Mouse (Mus musculus): ENCODE measurements around the gene Mgat5b. TPM values are rescaled to one million over a fixed set of nuclear protein-coding genes. Genes with fewer than 3 reads are reported as not detected.

Gene Mgat5b
- polyA plus RNA-seq, 1 experiment from 2014 or later = not detected

DNA sequence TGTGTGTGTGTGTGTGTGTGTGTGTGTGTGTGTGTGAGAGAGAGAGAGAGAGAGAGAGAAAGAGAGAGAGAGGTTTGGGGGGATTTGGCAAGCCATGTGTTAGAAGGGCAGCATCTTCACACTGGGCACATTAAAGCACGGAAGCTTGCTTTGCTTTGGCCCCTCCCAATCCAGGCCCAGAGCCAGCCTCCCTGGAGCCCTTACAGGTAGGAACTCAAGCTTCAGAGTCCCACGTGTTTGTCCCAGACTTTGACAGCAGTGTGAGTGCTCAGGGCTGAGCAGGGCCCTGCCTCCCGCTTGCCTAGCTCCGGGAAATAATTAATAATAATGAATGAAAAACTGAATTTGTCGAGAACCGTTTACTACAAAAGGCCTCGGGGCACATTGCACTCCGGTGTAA, 69.5 kb downstream of the Mgat5b start:
- no peaks in the 10 kb centered on the region for H3K9me3 ChIP-seq (replicated peaks)
- H3K27ac ChIP-seq = no peak overlapping the region
- no peaks in the 10 kb centered on the region for H3K4me1 ChIP-seq
- H3K9ac ChIP-seq = no peak overlapping the region
- no peak for ATAC-seq
- H3K27me3 ChIP-seq (replicated peaks) = peaks cover 28% of the 10 kb centered on the region
- no peaks in the 10 kb centered on the region for H3K36me3 ChIP-seq
- H3K4me2 ChIP-seq = no peak overlapping the region
- 59% methylated on average over 8 of the region's 8 CpGs for WGBS (ENCODE audit: insufficient replicate concordance)
- H3K4me3 ChIP-seq = no peak overlapping the region

- ATAC-seq = no peak
- H3K9ac ChIP-seq = no peak overlapping the region
- H3K4me3 ChIP-seq = no peak overlapping the region
- no peaks in the 10 kb centered on the region for H3K36me3 ChIP-seq
- 81% methylated on average over 7 of the region's 7 CpGs for WGBS (ENCODE audit: insufficient replicate concordance)
- H3K27me3 ChIP-seq (replicated peaks) = peaks cover 49% of the 10 kb centered on the region
- H3K4me1 ChIP-seq = no peaks in the 10 kb centered on the region
- H3K4me2 ChIP-seq = no peak overlapping the region
- no peaks in the 10 kb centered on the region for H3K9me3 ChIP-seq (replicated peaks)
- H3K27ac ChIP-seq = no peak overlapping the region
These were observed 71.6 kb downstream of the Mgat5b start for GRCm38 (mm10) chr11:116990231-116990630.

DNA sequence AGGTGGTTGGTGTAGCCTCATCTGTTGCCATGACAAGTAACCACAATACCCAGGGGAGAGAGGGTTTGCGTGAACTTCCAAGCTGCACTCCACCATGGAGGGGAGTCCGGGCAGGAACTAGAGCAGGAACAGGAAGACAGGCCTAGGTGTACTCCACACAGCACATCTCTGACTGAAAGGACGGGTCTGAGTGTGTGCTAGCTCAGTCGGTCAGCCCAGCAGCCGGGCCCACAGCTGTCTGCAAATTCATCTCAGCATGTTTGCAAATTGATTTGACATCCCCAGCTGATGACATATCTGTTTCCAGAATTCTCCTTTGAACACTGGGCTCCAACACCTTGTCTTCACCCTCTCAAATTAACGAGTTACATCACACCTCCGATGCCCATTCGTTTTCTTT, 72.7 kb downstream of the Mgat5b start:
- 60% methylated on average over 8 of the region's 8 CpGs for WGBS (ENCODE audit: insufficient replicate concordance)
- ATAC-seq = no peak

GRCm38 (mm10) chr11:116991964-116992363, 73.3 kb downstream of the Mgat5b start:
- no peak overlapping the region for H3K4me3 ChIP-seq
- H3K9ac ChIP-seq = no peak overlapping the region
- H3K9me3 ChIP-seq (replicated peaks) = no peaks in the 10 kb centered on the region
- ATAC-seq = no peak
- no peaks in the 10 kb centered on the region for H3K4me1 ChIP-seq
- no peak overlapping the region for H3K4me2 ChIP-seq
- peaks cover 60% of the 10 kb centered on the region for H3K27me3 ChIP-seq (replicated peaks)
- no peak overlapping the region for H3K27ac ChIP-seq
- H3K36me3 ChIP-seq = no peaks in the 10 kb centered on the region
- WGBS (ENCODE audit: insufficient replicate concordance) = 54% methylated on average over 6 of the region's 6 CpGs

More for the DNA sequence above, 72.7 kb downstream of the Mgat5b start:
- H3K4me3 ChIP-seq = no peak overlapping the region
- H3K4me2 ChIP-seq = no peak overlapping the region
- H3K9ac ChIP-seq = no peak overlapping the region
- H3K9me3 ChIP-seq (replicated peaks) = no peaks in the 10 kb centered on the region
- no peaks in the 10 kb centered on the region for H3K4me1 ChIP-seq
- no peaks in the 10 kb centered on the region for H3K36me3 ChIP-seq
- H3K27me3 ChIP-seq (replicated peaks) = peaks cover 54% of the 10 kb centered on the region
- H3K27ac ChIP-seq = no peak overlapping the region

DNA sequence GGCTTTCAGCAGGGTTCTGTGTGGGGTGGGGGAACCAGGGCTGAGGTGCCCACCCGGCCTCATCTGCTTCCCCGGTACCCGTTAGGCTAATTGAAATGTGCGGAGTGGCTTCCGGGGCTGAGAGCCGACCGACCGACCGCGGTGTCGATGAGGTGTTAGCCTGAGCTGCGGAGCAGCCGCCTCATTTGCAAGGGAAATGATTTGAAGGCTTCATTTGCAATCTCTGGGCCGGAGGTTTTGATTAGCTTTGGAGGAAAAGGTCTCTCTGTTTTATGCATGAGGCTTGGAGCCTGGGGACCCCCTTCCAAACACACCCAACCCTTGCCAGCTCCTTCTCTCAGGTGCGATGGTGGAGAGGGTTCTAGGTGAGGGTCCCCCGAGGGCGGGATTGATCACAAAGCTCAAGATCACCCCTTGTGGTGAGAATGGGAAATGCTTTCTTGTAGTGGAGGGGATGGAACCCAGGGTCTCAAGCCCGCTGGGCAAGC, 75.5 kb downstream of the Mgat5b start:
- Histone ChIP-seq H3K4me1 (no peaks in the 10 kb centered on the region), H3K27me3 (replicated peaks) (peaks cover 65% of the 10 kb centered on the region), H3K4me2 (no peak overlapping the region), H3K9ac (no peak overlapping the region), H3K9me3 (replicated peaks) (no peaks in the 10 kb centered on the region; the same call in 1 of the 2 replicates), H3K27ac (no peak overlapping the region), H3K4me3 (no peak overlapping the region), H3K36me3 (no peaks in the 10 kb centered on the region)
- ATAC-seq = no peak
- WGBS (ENCODE audit: insufficient replicate concordance) = 4% methylated on average over 18 of the region's 18 CpGs

GRCm38 (mm10) chr11:116996976-116997375, 78.3 kb downstream of the Mgat5b start:
- ATAC-seq = no peak
- Histone ChIP-seq H3K9ac (no peak overlapping the region), H3K4me3 (no peak overlapping the region), H3K9me3 (replicated peaks) (no peaks in the 10 kb centered on the region; the same call in 1 of the 2 replicates), H3K4me1 (no peaks in the 10 kb centered on the region), H3K4me2 (no peak overlapping the region), H3K27ac (no peak overlapping the region), H3K36me3 (no peaks in the 10 kb centered on the region), H3K27me3 (replicated peaks) (peaks cover 76% of the 10 kb centered on the region)
- 24% methylated on average over 3 of the region's 3 CpGs for WGBS (ENCODE audit: insufficient replicate concordance)

DNA sequence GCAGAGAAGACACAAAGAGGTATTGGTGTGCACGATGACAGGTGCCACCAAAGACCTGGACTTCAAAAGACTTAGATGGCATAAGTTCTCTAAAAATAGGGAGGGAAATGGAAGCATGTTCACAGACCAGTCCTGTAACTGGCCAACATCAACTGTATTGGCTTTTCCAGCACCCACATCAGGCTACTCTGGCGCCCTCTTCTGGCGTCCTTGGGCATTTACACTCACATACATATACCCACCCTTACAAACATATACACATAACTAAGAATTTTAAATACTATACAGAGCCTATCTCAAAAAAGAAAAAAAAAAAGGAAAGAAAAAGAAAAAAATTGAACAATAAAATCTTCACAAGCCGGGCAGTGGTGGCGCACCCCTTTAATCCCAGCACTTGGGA, 80.3 kb downstream of the Mgat5b start:
- Histone ChIP-seq H3K9ac (no peak overlapping the region), H3K4me1 (no peaks in the 10 kb centered on the region), H3K4me2 (no peak overlapping the region), H3K27ac (no peak overlapping the region), H3K4me3 (no peak overlapping the region), H3K27me3 (replicated peaks) (peaks cover 72% of the 10 kb centered on the region), H3K36me3 (no peaks in the 10 kb centered on the region), H3K9me3 (replicated peaks) (no peaks in the 10 kb centered on the region; the same call in 1 of the 2 replicates)
- no peak for ATAC-seq
- 83% methylated on average over 5 of the region's 5 CpGs for WGBS (ENCODE audit: insufficient replicate concordance)

- Histone ChIP-seq H3K27ac (no peak overlapping the region), H3K4me3 (no peak overlapping the region), H3K4me1 (no peaks in the 10 kb centered on the region), H3K36me3 (no peaks in the 10 kb centered on the region), H3K4me2 (no peak overlapping the region), H3K9ac (no peak overlapping the region), H3K27me3 (replicated peaks) (peaks cover 72% of the 10 kb centered on the region), H3K9me3 (replicated peaks) (no peaks in the 10 kb centered on the region; the same call in 1 of the 2 replicates)
- no peak for ATAC-seq
- 16% methylated on average over 3 of the region's 3 CpGs for WGBS (ENCODE audit: insufficient replicate concordance)
These were observed 81.6 kb downstream of the Mgat5b start for GRCm38 (mm10) chr11:117000219-117000618.

DNA sequence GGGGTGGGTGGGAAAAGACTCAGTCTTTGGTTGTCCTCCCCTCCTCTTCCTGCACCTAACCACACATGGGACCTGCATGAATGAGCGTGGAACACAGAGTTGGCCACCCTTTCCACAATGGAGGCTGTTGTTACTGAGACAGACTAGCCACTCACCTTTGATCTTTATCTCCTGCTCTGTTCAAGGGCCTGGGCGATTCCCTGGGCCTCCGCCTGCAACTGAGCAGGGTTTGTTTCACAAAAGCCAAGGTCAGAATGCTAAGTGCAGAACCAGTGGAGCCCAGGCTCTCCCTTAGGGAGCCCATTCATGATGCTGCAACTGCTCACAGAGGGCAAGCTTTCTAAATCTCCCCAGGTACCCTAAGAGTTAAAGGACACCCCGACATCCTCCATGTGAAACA, 83.1 kb downstream of the Mgat5b start:
- Histone ChIP-seq H3K27me3 (replicated peaks) (peaks cover 72% of the 10 kb centered on the region), H3K36me3 (no peaks in the 10 kb centered on the region), H3K9ac (no peak overlapping the region), H3K9me3 (replicated peaks) (no peaks in the 10 kb centered on the region; the same call in 1 of the 2 replicates), H3K4me2 (no peak overlapping the region), H3K4me1 (no peaks in the 10 kb centered on the region), H3K4me3 (no peak overlapping the region), H3K27ac (no peak overlapping the region)
- ATAC-seq = no peak
- 40% methylated on average over 4 of the region's 4 CpGs for WGBS (ENCODE audit: insufficient replicate concordance)

- WGBS (ENCODE audit: insufficient replicate concordance) = 58% methylated on average over 9 of the region's 9 CpGs
- H3K4me3 ChIP-seq = no peak overlapping the region
- no peaks in the 10 kb centered on the region for H3K36me3 ChIP-seq
- no peaks in the 10 kb centered on the region; the same call in 1 of the 2 replicates for H3K9me3 ChIP-seq (replicated peaks)
- H3K4me1 ChIP-seq = no peaks in the 10 kb centered on the region
- no peak for ATAC-seq
- no peak overlapping the region for H3K27ac ChIP-seq
- peaks cover 79% of the 10 kb centered on the region for H3K27me3 ChIP-seq (replicated peaks)
- no peak overlapping the region for H3K4me2 ChIP-seq
- no peak overlapping the region for H3K9ac ChIP-seq
These were observed 84.8 kb downstream of the Mgat5b start for GRCm38 (mm10) chr11:117003503-117003902.

DNA sequence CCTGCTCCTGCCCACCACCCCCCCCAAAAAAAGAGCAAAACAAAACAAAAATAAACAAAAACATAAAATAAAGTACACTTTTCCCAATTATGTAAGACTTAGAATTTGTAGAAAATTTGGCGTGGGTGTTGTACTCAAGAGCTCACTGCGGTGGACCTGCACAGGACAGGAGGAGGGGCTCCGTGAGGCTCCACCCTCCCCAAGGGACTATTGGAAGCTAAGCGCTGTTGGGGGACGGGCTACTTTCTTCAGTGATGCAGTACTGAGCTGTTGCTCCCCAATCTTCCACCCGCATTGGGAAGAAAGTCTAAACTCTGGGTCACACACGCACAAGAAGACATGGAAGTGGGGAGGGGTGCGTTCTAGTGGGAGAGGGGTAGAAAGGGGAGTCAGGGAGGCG, 85.6 kb downstream of the Mgat5b start:
- Histone ChIP-seq H3K4me3 (no peak overlapping the region), H3K9me3 (replicated peaks) (no peaks in the 10 kb centered on the region), H3K4me1 (no peaks in the 10 kb centered on the region), H3K4me2 (no peak overlapping the region), H3K9ac (no peak overlapping the region), H3K27me3 (replicated peaks) (peaks cover 79% of the 10 kb centered on the region), H3K36me3 (no peaks in the 10 kb centered on the region), H3K27ac (no peak overlapping the region)
- ATAC-seq = no peak
- 10% methylated on average over 9 of the region's 9 CpGs for WGBS (ENCODE audit: insufficient replicate concordance)

GRCm38 (mm10) chr11:117017462-117017861, 98.8 kb downstream of the Mgat5b start:
- Histone ChIP-seq H3K9me3 (replicated peaks) (no peaks in the 10 kb centered on the region), H3K27ac (no peak overlapping the region), H3K4me1 (peaks cover 32% of the 10 kb centered on the region), H3K9ac (no peak overlapping the region), H3K4me3 (no peak overlapping the region), H3K27me3 (replicated peaks) (peaks cover 38% of the 10 kb centered on the region), H3K36me3 (no peaks in the 10 kb centered on the region), H3K4me2 (no peak overlapping the region)
- no peak for ATAC-seq
- 42% methylated on average over 4 of the region's 4 CpGs for WGBS (ENCODE audit: insufficient replicate concordance)

DNA sequence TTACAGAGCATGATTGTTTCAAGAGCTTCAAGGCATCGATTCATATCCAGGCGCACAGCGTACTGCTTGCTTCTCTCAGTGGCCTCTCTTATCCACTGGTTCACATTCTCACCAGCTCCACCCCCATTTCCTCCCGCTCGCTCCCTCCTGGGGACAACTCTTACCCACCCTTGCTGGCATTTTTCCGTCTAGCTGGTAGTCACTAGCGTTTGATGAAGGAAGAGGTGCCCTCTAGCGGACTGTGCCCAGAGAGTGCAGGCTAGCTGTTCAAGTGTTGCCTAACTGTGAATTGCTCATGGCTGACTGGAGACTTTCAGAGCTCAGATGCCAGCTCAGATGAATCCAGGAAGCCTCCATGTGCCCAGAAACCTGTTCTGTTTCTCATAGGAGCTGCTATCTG, 99.7 kb downstream of the Mgat5b start:
- H3K9me3 ChIP-seq (replicated peaks) = peaks cover 4% of the 10 kb centered on the region
- H3K9ac ChIP-seq = 0 out of 2 replicates have a peak overlapping the region, but pooled peaks have one; percentile 6
- 3% methylated on average over 8 of the region's 8 CpGs for WGBS (ENCODE audit: insufficient replicate concordance)
- H3K4me3 ChIP-seq = no peak overlapping the region
- peaks cover 39% of the 10 kb centered on the region for H3K27me3 ChIP-seq (replicated peaks)
- ATAC-seq = peak; percentile 84
- no peak overlapping the region for H3K27ac ChIP-seq
- peaks cover 32% of the 10 kb centered on the region for H3K4me1 ChIP-seq
- H3K4me2 ChIP-seq = peak overlapping the region; percentile 46; the same call in 1 of the 2 replicates
- no peaks in the 10 kb centered on the region for H3K36me3 ChIP-seq
